Mouse (Mus musculus) naive thymus-derived CD4-positive, alpha-beta T cell, adult 2 months (primary cell): ENCODE results near the gene Fmo3.

Experiments used
- DNase-seq: peaks from one replicate; pipeline ENCODE4 v3.0.0-alpha.2; 2011; ENCODE audit warnings: low read depth

Fmo3 gene

DNA sequence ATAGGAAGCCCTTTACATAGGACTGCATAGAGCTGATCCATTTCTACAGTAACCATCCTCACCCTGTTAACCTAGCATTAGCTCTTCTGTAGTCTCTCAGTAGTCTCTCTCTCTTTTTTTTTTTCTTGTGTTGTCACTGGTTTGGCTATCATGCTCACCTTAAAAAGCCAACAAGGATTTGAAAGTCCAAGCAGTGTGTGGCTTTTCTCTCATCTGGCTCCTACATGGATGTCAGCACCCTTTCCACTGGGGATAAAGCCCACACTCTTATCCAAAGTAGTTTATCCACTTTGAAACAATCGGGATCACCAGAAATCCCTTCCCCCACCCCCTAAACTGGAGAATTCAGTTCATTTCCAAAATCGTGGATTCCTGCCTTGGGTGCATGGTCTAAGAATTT lies 53.7 kb downstream of the Fmo3 start:
- no peak for DNase-seq

DNA sequence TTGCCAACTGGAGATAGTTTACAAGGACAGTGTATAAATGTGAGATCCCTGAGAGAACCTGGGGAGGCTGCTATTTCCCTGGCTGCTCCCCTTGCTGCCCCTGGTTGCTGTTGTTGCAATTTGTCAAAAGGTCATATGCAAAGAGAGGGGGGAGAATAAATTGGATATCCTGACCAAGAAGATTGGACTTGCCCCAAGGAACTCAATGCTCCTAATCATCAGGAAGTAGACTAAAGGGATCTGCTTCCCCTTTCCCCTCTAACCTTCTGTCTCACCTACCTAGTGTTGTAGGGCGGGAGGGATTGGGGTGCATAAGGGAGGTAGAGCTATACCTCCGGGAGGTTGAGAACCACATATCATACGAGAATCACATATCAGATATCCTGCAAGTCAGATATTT lies 55.2 kb downstream of the Fmo3 start:
- DNase-seq, result no peak

- DNase-seq, result no peak
Measured at GRCm38 (mm10) chr1:162925121-162925520, 59.2 kb downstream of the Fmo3 start.

DNA sequence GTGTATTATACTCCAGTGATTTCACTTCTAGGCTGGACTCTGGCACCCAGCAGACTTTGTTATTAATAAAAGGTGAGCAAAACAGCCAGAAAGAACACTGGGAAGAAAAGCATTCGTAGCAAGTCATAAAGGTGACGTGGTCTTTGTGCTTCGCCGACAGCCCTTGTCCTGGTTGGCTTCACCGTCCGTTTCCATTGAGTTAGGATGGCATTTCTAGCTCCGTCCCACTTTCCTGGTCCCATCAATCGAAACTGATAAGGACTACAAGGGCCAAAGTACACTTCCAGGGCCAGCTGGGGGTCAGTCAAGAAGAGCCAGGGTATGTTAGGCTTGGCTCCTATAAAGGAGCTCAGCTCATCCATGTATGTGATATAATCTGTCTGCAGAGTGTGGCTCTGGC lies 67.7 kb downstream of the Fmo3 start:
- DNase-seq, result no peak

- no peak for DNase-seq
Measured at GRCm38 (mm10) chr1:162914932-162915556, 69.3 kb downstream of the Fmo3 start.

- no peak for DNase-seq
Measured at GRCm38 (mm10) chr1:162912085-162912484, 72.2 kb downstream of the Fmo3 start.
